Mouse (Mus musculus): ENCODE results near the gene Pbld1. TPM values are rescaled to one million over a fixed set of nuclear protein-coding genes. Genes with fewer than 3 reads are reported as not detected.

Gene Pbld1
- polyA plus RNA-seq, 1 experiment from 2014 or later, result 0.58 TPM

DNA sequence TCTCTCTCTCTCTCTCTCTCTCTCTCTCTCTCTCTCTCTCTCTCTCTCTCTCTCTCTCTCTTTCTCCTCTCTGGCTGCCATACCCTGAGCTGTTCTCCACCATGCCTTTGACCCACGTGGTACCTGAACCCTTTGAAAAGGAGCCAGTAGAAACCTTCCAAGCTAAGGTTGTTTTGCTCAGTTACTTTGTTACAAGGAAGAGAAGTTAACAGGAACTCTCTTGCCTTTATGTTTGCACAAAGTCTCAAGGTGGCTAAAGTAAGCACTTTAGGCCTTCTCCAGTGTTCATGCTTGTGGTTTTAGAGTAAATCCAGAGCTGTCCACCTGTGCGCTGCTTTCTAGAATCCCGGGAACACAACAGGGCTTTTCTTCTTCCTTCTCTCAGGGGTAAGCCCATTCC is 27.7 kb upstream of the Pbld1 start:
- H3K4me1 ChIP-seq (ENCODE audit: control insufficient read depth, insufficient read depth, low read length), result no peaks in the 10 kb centered on the region
- H3K9me3 ChIP-seq (ENCODE audit: control insufficient read depth, low read length), result no peaks in the 10 kb centered on the region
- no peak for ATAC-seq (ENCODE audit: low read depth)
- no peak for DNase-seq (ENCODE audit: low spot score)
- no peak overlapping the region for H3K9ac ChIP-seq (ENCODE audit: low read depth, low read length)
- no peak overlapping the region for H3K4me3 ChIP-seq (ENCODE audit: low read depth, low read length)
- H3K4me2 ChIP-seq (ENCODE audit: low read depth, low read length), result no peak overlapping the region
- WGBS, result 70% methylated on average over 3 of the region's 3 CpGs
- H3K27ac ChIP-seq (replicated peaks; ENCODE audit: low read depth, low read length), result no peak overlapping the region
- no peaks in the 10 kb centered on the region for H3K36me3 ChIP-seq (ENCODE audit: control insufficient read depth, insufficient read depth, low read length)
- H3K27me3 ChIP-seq (replicated peaks; ENCODE audit: control insufficient read depth, insufficient read depth, low read length), result no peaks in the 10 kb centered on the region

GRCm38 (mm10) chr10:63032956-63033355 is 27.0 kb upstream of the Pbld1 start:
- Histone ChIP-seq H3K4me1 (ENCODE audit: control insufficient read depth, insufficient read depth, low read length) (no peaks in the 10 kb centered on the region), H3K9ac (ENCODE audit: low read depth, low read length) (no peak overlapping the region), H3K36me3 (ENCODE audit: control insufficient read depth, insufficient read depth, low read length) (no peaks in the 10 kb centered on the region), H3K4me3 (ENCODE audit: low read depth, low read length) (no peak overlapping the region), H3K27me3 (replicated peaks; ENCODE audit: control insufficient read depth, insufficient read depth, low read length) (no peaks in the 10 kb centered on the region), H3K27ac (replicated peaks; ENCODE audit: low read depth, low read length) (no peak overlapping the region), H3K9me3 (ENCODE audit: control insufficient read depth, low read length) (no peaks in the 10 kb centered on the region), H3K4me2 (ENCODE audit: low read depth, low read length) (no peak overlapping the region)
- ATAC-seq (ENCODE audit: low read depth) (no peak), DNase-seq (ENCODE audit: low spot score) (no peak)
- 71% methylated on average over 3 of the region's 3 CpGs for WGBS

DNA sequence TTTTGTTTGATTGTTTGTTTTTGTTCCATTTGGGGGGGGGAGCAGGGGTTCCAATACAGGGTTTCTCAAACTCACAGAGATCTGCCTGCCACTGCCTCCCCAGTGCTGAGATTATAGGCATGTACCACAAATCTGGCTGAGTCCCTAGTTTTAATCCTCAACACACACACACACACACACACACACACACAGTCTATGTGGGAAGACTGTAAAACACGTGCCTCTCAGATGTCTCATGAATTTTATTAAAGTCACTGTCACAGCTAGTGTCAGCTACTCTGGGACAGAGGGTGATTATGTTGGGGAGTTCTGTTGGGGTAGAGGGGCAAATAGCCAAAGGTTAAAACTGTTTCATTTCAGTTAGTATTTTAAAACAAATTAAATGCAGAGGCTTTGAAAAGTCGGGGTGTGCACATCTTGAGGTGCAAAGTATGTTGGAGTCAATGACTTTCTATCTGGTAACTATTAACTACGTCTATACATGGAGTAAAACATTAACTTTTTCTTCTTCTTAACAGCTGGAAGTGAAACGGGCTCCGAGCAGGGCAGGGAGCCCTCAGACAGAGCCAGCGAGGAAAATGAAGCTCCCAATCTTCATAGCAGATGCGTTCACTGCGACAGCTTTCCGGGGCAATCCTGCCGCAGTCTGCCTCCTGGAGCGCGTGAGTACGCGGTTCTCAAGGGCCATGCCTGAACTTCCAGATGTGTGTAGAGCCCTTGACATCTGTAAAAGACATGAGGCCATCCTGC is 21.2 kb upstream of the Pbld1 start:
- no peak overlapping the region for H3K4me3 ChIP-seq (ENCODE audit: low read depth, low read length)
- no peak for ATAC-seq (ENCODE audit: low read depth)
- no peak for DNase-seq (ENCODE audit: low spot score)
- 63% methylated on average over 14 of the region's 14 CpGs for WGBS
- no peaks in the 10 kb centered on the region for H3K4me1 ChIP-seq (ENCODE audit: control insufficient read depth, insufficient read depth, low read length)
- no peak overlapping the region for H3K9ac ChIP-seq (ENCODE audit: low read depth, low read length)
- H3K9me3 ChIP-seq (ENCODE audit: control insufficient read depth, low read length), result no peaks in the 10 kb centered on the region
- no peaks in the 10 kb centered on the region for H3K27me3 ChIP-seq (replicated peaks; ENCODE audit: control insufficient read depth, insufficient read depth, low read length)
- no peak overlapping the region for H3K27ac ChIP-seq (replicated peaks; ENCODE audit: low read depth, low read length)
- H3K4me2 ChIP-seq (ENCODE audit: low read depth, low read length), result no peak overlapping the region
- no peaks in the 10 kb centered on the region for H3K36me3 ChIP-seq (ENCODE audit: control insufficient read depth, insufficient read depth, low read length)

DNA sequence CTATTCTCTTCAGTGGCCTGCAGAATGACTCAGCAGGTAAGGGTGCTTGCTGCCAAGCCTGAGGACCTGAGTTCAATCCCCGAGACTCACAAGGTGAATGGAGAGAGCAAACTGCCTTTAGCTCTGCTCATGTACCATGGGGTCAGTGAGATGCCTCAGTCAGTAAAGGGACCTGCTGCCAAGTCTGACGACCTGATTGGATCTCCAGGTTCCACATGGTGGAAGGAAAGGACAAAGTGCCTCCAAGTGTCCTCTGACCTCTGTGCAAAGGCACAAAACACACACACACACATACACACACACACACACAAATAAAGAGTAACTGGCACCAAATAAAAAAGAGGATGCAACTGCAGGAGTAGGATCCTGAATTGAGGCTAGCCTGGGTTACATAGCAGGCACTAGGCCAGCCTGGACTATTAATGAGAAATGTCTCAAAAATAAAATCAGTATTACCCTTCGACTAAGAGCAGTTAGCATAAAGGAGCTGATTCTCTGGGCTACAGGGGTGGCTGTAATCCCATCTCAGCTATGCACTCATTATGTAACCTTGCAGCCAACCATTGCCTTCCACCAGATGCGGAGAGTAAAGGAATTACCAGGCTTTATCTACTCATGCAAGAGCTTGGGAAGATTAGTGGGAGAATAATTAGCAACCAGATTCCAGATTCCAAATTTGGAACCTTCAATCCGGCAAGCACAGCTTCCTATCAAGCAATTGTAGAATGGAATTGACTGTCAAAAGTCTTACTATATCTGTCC is 19.9 kb upstream of the Pbld1 start:
- Histone ChIP-seq H3K27ac (replicated peaks; ENCODE audit: low read depth, low read length) (no peak overlapping the region), H3K9ac (ENCODE audit: low read depth, low read length) (no peak overlapping the region), H3K4me1 (ENCODE audit: control insufficient read depth, insufficient read depth, low read length) (no peaks in the 10 kb centered on the region), H3K27me3 (replicated peaks; ENCODE audit: control insufficient read depth, insufficient read depth, low read length) (no peaks in the 10 kb centered on the region), H3K4me3 (ENCODE audit: low read depth, low read length) (no peak overlapping the region), H3K4me2 (ENCODE audit: low read depth, low read length) (no peak overlapping the region), H3K36me3 (ENCODE audit: control insufficient read depth, insufficient read depth, low read length) (no peaks in the 10 kb centered on the region), H3K9me3 (ENCODE audit: control insufficient read depth, low read length) (no peaks in the 10 kb centered on the region)
- WGBS, result 70% methylated on average over 5 of the region's 5 CpGs
- no peak for ATAC-seq (ENCODE audit: low read depth)
- no peak for DNase-seq (ENCODE audit: low spot score)

- 58% methylated on average over 3 of the region's 3 CpGs for WGBS
- H3K36me3 ChIP-seq (ENCODE audit: control insufficient read depth, insufficient read depth, low read length), result no peaks in the 10 kb centered on the region
- H3K9me3 ChIP-seq (ENCODE audit: control insufficient read depth, low read length), result no peaks in the 10 kb centered on the region
Observed at GRCm38 (mm10) chr10:63043154-63043553, 16.8 kb upstream of the Pbld1 start.

DNA sequence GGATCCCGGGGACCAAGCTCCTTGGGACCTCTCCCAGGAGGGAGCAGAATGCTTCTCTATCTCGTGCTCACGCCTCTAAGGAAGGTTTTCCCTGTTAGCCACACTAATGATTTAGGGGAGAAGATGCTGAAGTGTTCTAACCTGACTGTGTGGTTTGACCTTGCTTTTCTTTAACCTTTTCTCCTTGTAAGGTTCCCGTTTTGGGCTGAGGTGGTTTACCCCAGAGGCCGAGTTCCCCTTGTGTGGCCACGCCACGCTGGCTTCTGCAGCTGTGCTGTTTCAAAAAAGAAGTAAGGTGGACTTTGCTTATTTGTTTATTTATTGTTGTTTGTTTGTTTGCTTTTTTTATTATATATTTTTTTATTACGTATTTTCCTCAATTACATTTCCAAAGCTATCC is 12.2 kb upstream of the Pbld1 start:
- no peaks in the 10 kb centered on the region for H3K9me3 ChIP-seq (ENCODE audit: control insufficient read depth, low read length)
- H3K9ac ChIP-seq (ENCODE audit: low read depth, low read length), result no peak overlapping the region
- H3K4me2 ChIP-seq (ENCODE audit: low read depth, low read length), result no peak overlapping the region
- no peak overlapping the region for H3K4me3 ChIP-seq (ENCODE audit: low read depth, low read length)
- H3K27me3 ChIP-seq (replicated peaks; ENCODE audit: control insufficient read depth, insufficient read depth, low read length), result no peaks in the 10 kb centered on the region
- H3K36me3 ChIP-seq (ENCODE audit: control insufficient read depth, insufficient read depth, low read length), result no peaks in the 10 kb centered on the region
- no peaks in the 10 kb centered on the region for H3K4me1 ChIP-seq (ENCODE audit: control insufficient read depth, insufficient read depth, low read length)
- WGBS, result 90% methylated on average over 8 of the region's 8 CpGs
- no peak overlapping the region for H3K27ac ChIP-seq (replicated peaks; ENCODE audit: low read depth, low read length)
- no peak for DNase-seq (ENCODE audit: low spot score)
- ATAC-seq (ENCODE audit: low read depth), result no peak

More at GRCm38 (mm10) chr10:63043154-63043553, 16.8 kb upstream of the Pbld1 start:
- H3K4me3 ChIP-seq (ENCODE audit: low read depth, low read length), result no peak overlapping the region
- DNase-seq (ENCODE audit: low spot score), result no peak
- H3K4me2 ChIP-seq (ENCODE audit: low read depth, low read length), result no peak overlapping the region
- no peak overlapping the region for H3K9ac ChIP-seq (ENCODE audit: low read depth, low read length)
- H3K27ac ChIP-seq (replicated peaks; ENCODE audit: low read depth, low read length), result no peak overlapping the region
- no peaks in the 10 kb centered on the region for H3K27me3 ChIP-seq (replicated peaks; ENCODE audit: control insufficient read depth, insufficient read depth, low read length)
- no peak for ATAC-seq (ENCODE audit: low read depth)
- no peaks in the 10 kb centered on the region for H3K4me1 ChIP-seq (ENCODE audit: control insufficient read depth, insufficient read depth, low read length)

- DNase-seq (ENCODE audit: low spot score), result no peak
- Histone ChIP-seq H3K36me3 (ENCODE audit: control insufficient read depth, insufficient read depth, low read length) (no peaks in the 10 kb centered on the region), H3K27me3 (replicated peaks; ENCODE audit: control insufficient read depth, insufficient read depth, low read length) (no peaks in the 10 kb centered on the region), H3K9ac (ENCODE audit: low read depth, low read length) (no peak overlapping the region), H3K4me3 (ENCODE audit: low read depth, low read length) (no peak overlapping the region), H3K27ac (replicated peaks; ENCODE audit: low read depth, low read length) (no peak overlapping the region), H3K9me3 (ENCODE audit: control insufficient read depth, low read length) (no peaks in the 10 kb centered on the region), H3K4me2 (ENCODE audit: low read depth, low read length) (no peak overlapping the region), H3K4me1 (ENCODE audit: control insufficient read depth, insufficient read depth, low read length) (no peaks in the 10 kb centered on the region)
- 79% methylated on average over 1 of the region's 2 CpGs for WGBS
- ATAC-seq (ENCODE audit: low read depth), result no peak
Observed at GRCm38 (mm10) chr10:63049106-63049505, 10.9 kb upstream of the Pbld1 start.

DNA sequence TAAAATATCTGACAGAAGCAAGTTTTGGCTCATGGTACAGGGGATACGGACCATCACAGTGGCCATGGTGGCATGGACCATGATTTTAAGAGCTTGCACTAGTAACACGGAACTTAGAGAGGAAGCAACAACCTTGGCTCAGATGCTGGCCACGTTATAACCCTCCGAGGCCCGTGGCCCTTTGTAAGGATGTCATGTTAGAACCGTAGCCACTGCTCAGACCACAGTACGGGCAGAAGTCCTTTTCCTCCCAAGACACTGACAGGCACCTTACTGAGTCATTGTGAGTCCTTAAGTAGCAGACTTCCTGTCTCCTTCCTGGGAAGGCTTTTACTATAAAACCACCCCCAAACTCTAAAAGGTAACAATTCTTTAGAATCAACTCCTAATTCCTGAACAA is 8.7 kb upstream of the Pbld1 start:
- Histone ChIP-seq H3K4me1 (ENCODE audit: control insufficient read depth, insufficient read depth, low read length) (no peaks in the 10 kb centered on the region), H3K9me3 (ENCODE audit: control insufficient read depth, low read length) (no peaks in the 10 kb centered on the region), H3K36me3 (ENCODE audit: control insufficient read depth, insufficient read depth, low read length) (no peaks in the 10 kb centered on the region), H3K4me2 (ENCODE audit: low read depth, low read length) (no peak overlapping the region), H3K4me3 (ENCODE audit: low read depth, low read length) (no peak overlapping the region), H3K27me3 (replicated peaks; ENCODE audit: control insufficient read depth, insufficient read depth, low read length) (no peaks in the 10 kb centered on the region), H3K9ac (ENCODE audit: low read depth, low read length) (no peak overlapping the region), H3K27ac (replicated peaks; ENCODE audit: low read depth, low read length) (no peak overlapping the region)
- ATAC-seq (ENCODE audit: low read depth) (no peak), DNase-seq (ENCODE audit: low spot score) (no peak)
- WGBS, result 77% methylated on average over 7 of the region's 7 CpGs

GRCm38 (mm10) chr10:63052011-63052410 is 8.0 kb upstream of the Pbld1 start:
- ATAC-seq (ENCODE audit: low read depth) (no peak), DNase-seq (ENCODE audit: low spot score) (no peak)
- 77% methylated on average over 6 of the region's 6 CpGs for WGBS
- Histone ChIP-seq H3K9ac (ENCODE audit: low read depth, low read length) (no peak overlapping the region), H3K27me3 (replicated peaks; ENCODE audit: control insufficient read depth, insufficient read depth, low read length) (no peaks in the 10 kb centered on the region), H3K4me3 (ENCODE audit: low read depth, low read length) (no peak overlapping the region), H3K9me3 (ENCODE audit: control insufficient read depth, low read length) (no peaks in the 10 kb centered on the region), H3K4me1 (ENCODE audit: control insufficient read depth, insufficient read depth, low read length) (no peaks in the 10 kb centered on the region), H3K4me2 (ENCODE audit: low read depth, low read length) (no peak overlapping the region), H3K36me3 (ENCODE audit: control insufficient read depth, insufficient read depth, low read length) (no peaks in the 10 kb centered on the region), H3K27ac (replicated peaks; ENCODE audit: low read depth, low read length) (no peak overlapping the region)

Data from embryonic facial prominence, embryonic 14.5 days (tissue).